Mouse (Mus musculus) cerebellum, adult 2 months (tissue): ENCODE measurements around the gene Cnot6l.

Experiments
- CTCF ChIP-seq: fragments of 200-500 bp; IDR thresholded peaks from 2 replicates; pipeline ENCODE4 v1.5.1; 2011; ENCODE audit warnings: low read depth, mild to moderate bottlenecking, control low read depth, low read length, moderate library complexity, borderline replicate concordance; ENCODE audit not compliant: insufficient read depth
- POLR2A ChIP-seq: fragments of 200-500 bp; IDR thresholded peaks from 2 replicates; pipeline ENCODE4 v1.6.1; 2011; ENCODE audit warnings: low read length, control low read depth, borderline replicate concordance; ENCODE audit not compliant: insufficient read depth

DNA sequence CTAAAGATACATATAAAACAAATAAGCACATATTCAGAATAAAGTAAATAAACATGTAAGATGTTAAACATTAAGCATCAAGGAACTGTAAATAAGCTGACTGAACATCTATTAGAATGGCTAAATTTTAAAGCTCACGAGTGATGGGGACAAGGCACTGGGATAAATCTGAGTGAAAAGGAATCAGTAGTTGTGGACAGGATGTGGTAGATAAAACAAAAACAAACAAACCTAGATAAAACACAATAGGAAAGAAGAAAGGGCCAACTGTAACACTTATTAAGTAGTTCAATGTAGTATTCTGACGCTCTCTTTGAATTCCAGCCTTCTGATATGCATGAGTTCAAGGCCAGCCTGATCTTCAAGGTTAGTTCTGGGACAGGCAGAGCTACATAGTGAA is 21.6 kb downstream of the Cnot6l start:
- TF ChIP-seq POLR2A (no peak), CTCF (no peak)
